Mouse (Mus musculus): ENCODE measurements around the gene Psmb7.

GRCm38 (mm10) chr2:38621076-38621475 is 22.8 kb downstream of the Psmb7 start:
- no peak for TF ChIP-seq CTCF (IDR thresholded peaks at IDR 0.05; ENCODE audit: extremely low read depth, insufficient read length, insufficient replicate concordance, low read depth, low read length)
- no peak for TF ChIP-seq POLR2A (IDR thresholded peaks at IDR 0.05; ENCODE audit: low read depth, low read length)

Data from small intestine, adult 2 months (tissue).